Mouse (Mus musculus) limb, embryonic 10.5 days (tissue): Measurements from ENCODE around the gene Cyp21a1. TPM values are rescaled to one million over a fixed set of nuclear protein-coding genes. Genes with fewer than 3 reads are reported as not detected.
"Not testable (repeated sequence)": the region's sequence is repeated elsewhere in the genome, so short reads cannot be mapped to it uniquely, and the experiment has no call there.

ENCODE experiments used
- DNase-seq: peaks from one replicate; pipeline ENCODE4 v3.0.0-alpha.2; 2017; ENCODE audit warnings: low spot score
- H3K27ac ChIP-seq: fragments of 300-500 bp; sonication (generic); 2 replicates; pipeline ENCODE4 v1.5.1; 2016; ENCODE audit warnings: mild to moderate bottlenecking
- H3K27me3 ChIP-seq: fragments of 300-500 bp; sonication (generic); 2 replicates; pipeline ENCODE4 v1.6.1; 2016; ENCODE audit warnings: low read depth, mild to moderate bottlenecking; ENCODE audit not compliant: poor library complexity, severe bottlenecking
- H3K36me3 ChIP-seq: fragments of 300-500 bp; sonication (generic); 2 replicates; pipeline ENCODE4 v1.6.1; 2016; ENCODE audit warnings: mild to moderate bottlenecking, moderate library complexity
- H3K4me1 ChIP-seq: fragments of 300-500 bp; sonication (generic); 2 replicates; pipeline ENCODE4 v1.6.1; 2016
- H3K4me3 ChIP-seq: fragments of 300-500 bp; sonication (generic); 2 replicates; pipeline ENCODE4 v1.5.1; 2016; ENCODE audit warnings: mild to moderate bottlenecking, moderate library complexity
- H3K9me3 ChIP-seq: fragments of 300-500 bp; sonication (generic); replicated peaks from 2 replicates; pipeline ENCODE4 v1.6.1; 2016; ENCODE audit warnings: mild to moderate bottlenecking
- WGBS: fragments of 180-500 bp; shearing (Covaris S2); methylation state at CpG from one replicate; pipeline ENCODE4 v1.1.7; 2016; 5-methylcytosine and 5-hydroxymethylcytosine counted together
- microRNA-seq: library from miRNA; unstranded; fragments of <30 nt; microRNA quantifications from one replicate; pipeline ENCODE4, GENCODE M21; 2017
- polyA plus RNA-seq: library from polyadenylated mRNA; unstranded; fragments of >200 nt; fragmentation: Nextera tagmentation; extraction: Ambion mirVana; gene quantifications from 2 replicates; pipeline ENCODE4 v1.2.1, GENCODE M21; 2016

The Cyp21a1 gene
- polyA plus RNA-seq, 1 experiment from 2014 or later = not detected

GRCm38 (mm10) chr17:34798866-34799530 is 5.4 kb downstream of the Cyp21a1 start:
- DNase-seq = peak; percentile 22
- Histone ChIP-seq H3K36me3 (no peaks in the 10 kb centered on the region), H3K27me3 (no peaks in the 10 kb centered on the region), H3K27ac (no peak overlapping the region), H3K4me3 (no peak overlapping the region), H3K4me1 (no peaks in the 10 kb centered on the region), H3K9me3 (peaks cover 2% of the 10 kb centered on the region; the same call in 1 of the 2 replicates)
- 92% methylated on average over 17 of the region's 17 CpGs for WGBS

GRCm38 (mm10) chr17:34798071-34798470 is 6.3 kb downstream of the Cyp21a1 start:
- peak; percentile 26 for DNase-seq
- WGBS = 80% methylated on average over 7 of the region's 7 CpGs
- H3K36me3 ChIP-seq, H3K27ac ChIP-seq, H3K4me1 ChIP-seq, H3K9me3 ChIP-seq, H3K4me3 ChIP-seq, H3K27me3 ChIP-seq: not testable (repeated sequence)

GRCm38 (mm10) chr17:34797211-34797995 is 7.0 kb downstream of the Cyp21a1 start:
- 84% methylated on average over 10 of the region's 10 CpGs for WGBS
- DNase-seq = peak; percentile 19
- H3K4me3 ChIP-seq, H3K9me3 ChIP-seq, H3K27ac ChIP-seq, H3K27me3 ChIP-seq, H3K36me3 ChIP-seq, H3K4me1 ChIP-seq: not testable (repeated sequence)

GRCm38 (mm10) chr17:34796311-34797140 is 7.8 kb downstream of the Cyp21a1 start:
- 83% methylated on average over 8 of the region's 8 CpGs for WGBS

GRCm38 (mm10) chr17:34795633-34796032 is 8.7 kb downstream of the Cyp21a1 start:
- Histone ChIP-seq H3K4me3 (no peak overlapping the region), H3K27ac (no peak overlapping the region), H3K27me3 (no peaks in the 10 kb centered on the region), H3K36me3 (no peaks in the 10 kb centered on the region), H3K4me1 (no peaks in the 10 kb centered on the region), H3K9me3 (peaks cover 2% of the 10 kb centered on the region; the same call in 1 of the 2 replicates)
- DNase-seq = peak; percentile 45
- WGBS = 59% methylated on average over 9 of the region's 9 CpGs

More at GRCm38 (mm10) chr17:34796311-34797140, 7.8 kb downstream of the Cyp21a1 start:
- no peak overlapping the region for H3K4me3 ChIP-seq
- peak; percentile 21 for DNase-seq
- H3K36me3 ChIP-seq = no peaks in the 10 kb centered on the region
- no peaks in the 10 kb centered on the region for H3K4me1 ChIP-seq
- no peaks in the 10 kb centered on the region for H3K27me3 ChIP-seq
- no peak overlapping the region for H3K27ac ChIP-seq
- peaks cover 2% of the 10 kb centered on the region; the same call in 1 of the 2 replicates for H3K9me3 ChIP-seq

- no peak overlapping the region for H3K4me3 ChIP-seq
- no peaks in the 10 kb centered on the region for H3K36me3 ChIP-seq
- no peaks in the 10 kb centered on the region for H3K4me1 ChIP-seq
- no peak for DNase-seq
- peaks cover 2% of the 10 kb centered on the region; the same call in 1 of the 2 replicates for H3K9me3 ChIP-seq
- H3K27ac ChIP-seq = no peak overlapping the region
- WGBS = 92% methylated on average over 10 of the region's 10 CpGs
- no peaks in the 10 kb centered on the region for H3K27me3 ChIP-seq
These were observed 9.3 kb downstream of the Cyp21a1 start for GRCm38 (mm10) chr17:34795016-34795415.

GRCm38 (mm10) chr17:34777680-34778325 is 26.6 kb downstream of the Cyp21a1 start:
- WGBS = 85% methylated on average over 9 of the region's 9 CpGs
- H3K27ac ChIP-seq = no peak overlapping the region
- H3K4me3 ChIP-seq = no peak overlapping the region
- no peaks in the 10 kb centered on the region for H3K4me1 ChIP-seq
- no peak for DNase-seq
- H3K27me3 ChIP-seq = no peaks in the 10 kb centered on the region
- no peaks in the 10 kb centered on the region for H3K36me3 ChIP-seq
- peaks cover 5% of the 10 kb centered on the region; the same call in 1 of the 2 replicates for H3K9me3 ChIP-seq

- Histone ChIP-seq H3K4me1 (no peaks in the 10 kb centered on the region), H3K27ac (no peak overlapping the region), H3K27me3 (no peaks in the 10 kb centered on the region), H3K36me3 (no peaks in the 10 kb centered on the region), H3K9me3 (no peaks in the 10 kb centered on the region), H3K4me3 (no peak overlapping the region)
- DNase-seq = no peak
- WGBS = 81% methylated on average over 3 of the region's 3 CpGs
These were observed 42.9 kb downstream of the Cyp21a1 start for GRCm38 (mm10) chr17:34761471-34761870.

Small RNAs within 50 kb of the gene (microRNA-seq; reads per million reads assigned to microRNA genes)
- gene Gm27471 = not detected
- gene Mir6970 = not detected
- gene Mir6971 = 0.88 reads per million

Other genes starting within 250 kb of the Cyp21a1 start
- gene Notch4, start 240.3 kb downstream of the Cyp21a1 start, polyA plus RNA-seq = 6.4 and 8.2 TPM in 2 replicates
- 4.8 and 10.5 TPM in 2 replicates for gene Gpsm3, start 214.8 kb downstream of the Cyp21a1 start, polyA plus RNA-seq
- 19.9 and 22.5 TPM in 2 replicates for gene Pbx2, start 213.3 kb downstream of the Cyp21a1 start, polyA plus RNA-seq
- gene Ager, start 206.7 kb downstream of the Cyp21a1 start, polyA plus RNA-seq = 2.6 and 3.6 TPM in 2 replicates
- gene Rnf5, start 200.9 kb downstream of the Cyp21a1 start, polyA plus RNA-seq = 149 and 162 TPM in 2 replicates
- 51.0 and 55.6 TPM in 2 replicates for gene Agpat1, start 200.3 kb downstream of the Cyp21a1 start, polyA plus RNA-seq
- 1.9 and 2.2 TPM in 2 replicates for gene Egfl8, start 188.6 kb downstream of the Cyp21a1 start, polyA plus RNA-seq
- gene Ppt2, start 176.1 kb downstream of the Cyp21a1 start, polyA plus RNA-seq = 21.0 and 21.6 TPM in 2 replicates
- gene Prrt1, start 175.0 kb downstream of the Cyp21a1 start, polyA plus RNA-seq = 0.08 TPM in 1 of 2 replicates, not detected in the other
- gene Fkbpl, start 159.8 kb downstream of the Cyp21a1 start, polyA plus RNA-seq = 17.9 and 18.9 TPM in 2 replicates
- 101 TPM in 2 replicates for gene Atf6b, start 157.4 kb downstream of the Cyp21a1 start, polyA plus RNA-seq
- gene Tnxb, start 134.0 kb downstream of the Cyp21a1 start, polyA plus RNA-seq = not detected in 2 replicates
- not detected in 2 replicates for gene C4b, start 60.7 kb downstream of the Cyp21a1 start, polyA plus RNA-seq
- gene Stk19, start 32.4 kb upstream of the Cyp21a1 start, polyA plus RNA-seq = 23.3 and 28.6 TPM in 2 replicates
- 77.5 and 83.5 TPM in 2 replicates for gene Dxo, start 32.5 kb upstream of the Cyp21a1 start, polyA plus RNA-seq
- gene Skiv2l, start 45.6 kb upstream of the Cyp21a1 start, polyA plus RNA-seq = 57.5 and 65.0 TPM in 2 replicates
- gene Nelfe, start 45.8 kb upstream of the Cyp21a1 start, polyA plus RNA-seq = 151 and 155 TPM in 2 replicates
- 2.1 and 2.5 TPM in 2 replicates for gene Cfb, start 58.0 kb upstream of the Cyp21a1 start, polyA plus RNA-seq
- 6.2 and 6.3 TPM in 2 replicates for gene Zbtb12, start 74.9 kb upstream of the Cyp21a1 start, polyA plus RNA-seq
- 0.06 TPM in 1 of 2 replicates, not detected in the other for gene Gm20547, start 77.5 kb upstream of the Cyp21a1 start, polyA plus RNA-seq
- gene C2, start 93.7 kb upstream of the Cyp21a1 start, polyA plus RNA-seq = 0.29 and 0.40 TPM in 2 replicates
- 109 and 116 TPM in 2 replicates for gene Ehmt2, start 93.9 kb upstream of the Cyp21a1 start, polyA plus RNA-seq
- gene Slc44a4, start 109.9 kb upstream of the Cyp21a1 start, polyA plus RNA-seq = not detected in 2 replicates
- gene Neu1, start 126.7 kb upstream of the Cyp21a1 start, polyA plus RNA-seq = 14.6 and 16.1 TPM in 2 replicates
- gene Hspa1b, start 154.7 kb upstream of the Cyp21a1 start, polyA plus RNA-seq = 0.08 and 0.14 TPM in 2 replicates
- not detected in 2 replicates for gene Gm20481, start 165.4 kb upstream of the Cyp21a1 start, polyA plus RNA-seq
- gene Hspa1a, start 167.6 kb upstream of the Cyp21a1 start, polyA plus RNA-seq = 1.1 and 1.4 TPM in 2 replicates
- 0.58 and 0.85 TPM in 2 replicates for gene Hspa1l, start 168.1 kb upstream of the Cyp21a1 start, polyA plus RNA-seq
- 320 and 365 TPM in 2 replicates for gene Lsm2, start 177.3 kb upstream of the Cyp21a1 start, polyA plus RNA-seq
- gene Vars, start 196.4 kb upstream of the Cyp21a1 start, polyA plus RNA-seq = 222 and 267 TPM in 2 replicates
- gene Vwa7, start 212.0 kb upstream of the Cyp21a1 start, polyA plus RNA-seq = 0.15 and 0.23 TPM in 2 replicates
- 1.2 and 1.4 TPM in 2 replicates for gene Sapcd1, start 223.5 kb upstream of the Cyp21a1 start, polyA plus RNA-seq
- 5.2 and 5.4 TPM in 2 replicates for gene Msh5, start 242.2 kb upstream of the Cyp21a1 start, polyA plus RNA-seq
- 174 and 186 TPM in 2 replicates for gene Clic1, start 245.4 kb upstream of the Cyp21a1 start, polyA plus RNA-seq